Mouse (Mus musculus) G1E-ER4 (cell line): ENCODE data around the gene Gga3. TPM values are rescaled to one million over a fixed set of nuclear protein-coding genes. Genes with fewer than 3 reads are reported as not detected.

Source experiments
- GATA1 ChIP-seq: IDR thresholded peaks from one replicate; pipeline ENCODE4 v1.8.0; 2012; ENCODE audit warnings: low read length, inconsistent platforms
- polyA plus RNA-seq: library from polyadenylated mRNA; stranded (reverse); fragments of >175 nt; gene quantifications from 2 replicates; pipeline ENCODE4 v1.2.3, GENCODE M21; 2012

Gene Gga3
- polyA plus RNA-seq, 1 experiment, result 73.5 TPM

DNA sequence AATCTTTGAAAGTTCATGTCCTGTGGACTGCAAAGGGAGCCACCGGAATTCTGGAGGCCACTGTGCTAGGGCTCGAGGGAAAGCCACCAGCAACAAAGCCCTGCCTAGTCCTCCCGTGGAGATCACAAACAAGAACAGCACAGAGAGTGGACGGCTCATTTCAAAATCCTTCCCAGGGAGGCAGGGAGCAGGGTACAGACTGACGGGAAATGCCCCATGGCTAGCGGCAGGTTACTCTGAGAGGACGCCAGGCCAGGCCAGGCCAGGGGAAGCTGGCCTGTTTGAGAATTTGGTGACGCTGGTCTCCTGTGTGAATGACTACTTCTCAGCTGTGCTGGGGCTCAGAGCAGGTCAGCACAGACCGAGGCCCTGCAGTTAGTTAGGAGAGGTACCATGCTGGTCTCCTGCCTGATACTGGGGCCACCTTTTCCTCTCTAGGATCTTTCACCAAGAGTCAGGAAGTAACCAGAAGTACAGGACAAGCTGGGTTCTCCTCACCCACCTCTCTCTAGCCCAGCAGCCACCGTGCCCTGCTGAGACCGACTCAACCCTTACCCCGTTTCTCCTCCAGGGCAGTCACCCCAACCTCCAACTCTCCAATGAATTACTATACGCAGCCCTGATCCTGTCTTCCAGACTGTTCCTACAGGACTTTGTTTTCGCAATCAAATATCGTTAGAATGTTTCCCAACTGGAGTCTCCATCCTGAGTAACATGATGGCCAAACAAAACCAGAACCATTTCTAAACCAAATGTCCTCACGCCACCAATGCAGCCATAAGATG, 15.1 kb upstream of the Gga3 start:
- TF ChIP-seq GATA1, result no peak

DNA sequence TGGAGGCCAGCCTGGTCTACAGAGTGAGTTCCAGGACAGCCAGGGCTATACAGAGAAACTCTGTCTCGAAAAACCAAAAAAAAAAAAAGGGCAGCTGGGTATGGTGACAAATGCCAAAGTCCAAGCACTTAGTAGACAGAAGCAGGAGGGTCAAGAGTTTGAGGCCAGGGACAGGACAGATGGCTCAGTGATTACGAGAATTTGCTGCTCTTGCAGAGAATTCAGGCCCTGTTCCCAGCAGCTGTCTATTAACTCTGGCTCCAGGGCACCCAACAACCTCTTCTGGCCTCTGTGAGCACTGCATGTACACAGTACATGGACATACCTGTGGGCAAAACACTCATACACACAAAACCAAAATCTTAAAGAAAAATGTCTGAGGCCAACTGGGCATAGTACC, 14.2 kb upstream of the Gga3 start:
- no peak for TF ChIP-seq GATA1

DNA sequence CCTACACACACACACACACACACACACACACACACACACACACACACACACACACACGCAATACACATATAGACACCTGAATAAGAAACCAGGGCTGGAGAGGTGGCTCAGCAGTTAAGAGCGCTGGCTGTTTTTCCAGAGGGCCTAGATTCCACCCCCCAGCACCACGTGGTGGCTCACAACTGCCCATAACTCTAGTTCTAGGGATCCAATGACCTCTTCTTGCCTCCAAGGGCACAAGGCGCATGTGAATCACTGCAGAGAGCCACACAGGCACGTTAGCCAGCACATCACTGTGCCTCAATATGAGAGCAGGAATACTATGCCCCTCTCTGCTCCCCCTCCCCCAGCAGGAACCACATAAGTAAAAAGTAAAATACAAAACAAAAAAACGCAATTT, 13.0 kb upstream of the Gga3 start:
- TF ChIP-seq GATA1, result no peak

DNA sequence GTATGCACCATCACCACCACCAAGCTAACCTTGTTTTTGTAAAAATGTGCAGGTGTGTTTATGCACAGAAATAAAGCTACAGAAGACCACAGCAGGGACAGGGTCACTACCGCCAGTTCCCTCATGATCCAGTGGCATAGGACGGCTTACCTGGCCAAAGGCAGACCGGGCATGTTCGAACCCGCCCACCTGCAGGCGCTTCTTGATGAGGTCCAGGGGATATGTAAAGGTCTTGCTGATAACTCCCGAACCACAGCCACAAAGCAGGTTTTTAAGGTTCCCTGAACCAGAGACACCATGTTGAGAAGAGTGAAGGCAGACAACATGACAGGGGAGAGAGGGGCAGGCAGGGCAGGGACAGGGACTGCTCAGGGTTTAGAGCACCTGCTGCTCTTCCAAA, 12.5 kb upstream of the Gga3 start:
- TF ChIP-seq GATA1, result no peak

DNA sequence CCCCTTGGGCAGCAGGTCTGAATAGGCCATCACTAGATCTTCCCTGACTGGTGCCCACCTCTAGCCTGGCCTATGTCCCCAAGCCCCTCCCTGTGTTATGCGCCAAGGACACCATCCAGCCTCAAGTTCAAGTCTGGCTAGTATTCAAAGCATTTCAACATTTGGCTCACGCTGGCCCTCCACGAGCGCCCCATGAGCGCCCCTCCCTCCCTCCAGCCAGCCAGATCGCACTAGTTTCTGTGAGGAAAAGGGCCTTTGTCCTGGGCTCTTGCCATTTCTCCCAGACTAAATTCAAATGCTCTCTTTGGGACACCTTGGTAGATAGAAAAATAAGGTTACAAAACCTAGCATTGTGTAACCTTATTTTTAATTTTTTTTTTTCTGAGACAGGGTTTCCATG, 12.0 kb upstream of the Gga3 start:
- TF ChIP-seq GATA1, result no peak

DNA sequence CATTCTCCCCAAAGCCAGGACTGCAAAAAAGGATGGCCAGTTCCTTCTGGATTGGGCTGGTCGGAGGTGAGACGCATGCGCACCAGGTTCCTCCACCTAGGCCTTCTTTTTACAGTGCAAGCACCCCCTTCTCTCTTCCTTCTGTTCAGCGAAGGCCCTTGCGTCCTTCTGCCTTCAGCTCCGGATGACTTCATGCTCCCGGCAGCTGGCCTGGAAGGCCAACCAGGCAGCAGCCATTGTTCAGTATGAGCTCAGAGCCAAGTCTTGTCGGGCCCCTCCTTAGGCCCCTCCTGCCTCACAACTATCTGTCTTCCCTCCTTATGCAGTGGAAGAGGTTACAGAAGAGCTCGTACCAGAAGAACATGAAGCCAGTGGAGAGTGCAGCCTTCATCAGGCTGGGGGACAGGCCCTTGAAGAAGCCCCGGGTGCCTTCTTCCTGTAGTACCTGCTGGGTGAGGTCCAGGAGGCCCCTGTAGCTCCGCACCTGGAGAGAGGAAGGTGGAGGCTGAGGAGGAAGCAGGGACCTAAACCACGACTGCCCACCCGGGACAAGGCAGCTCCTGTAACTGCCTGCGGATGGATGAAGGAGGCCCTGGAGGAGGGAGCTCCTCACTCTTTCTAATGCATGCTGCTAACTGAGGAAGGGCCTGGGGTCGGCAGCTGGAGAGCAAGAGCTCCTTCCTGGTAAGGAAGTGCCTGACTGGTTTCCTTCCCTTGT, 11.4 kb upstream of the Gga3 start:
- TF ChIP-seq GATA1, result no peak

DNA sequence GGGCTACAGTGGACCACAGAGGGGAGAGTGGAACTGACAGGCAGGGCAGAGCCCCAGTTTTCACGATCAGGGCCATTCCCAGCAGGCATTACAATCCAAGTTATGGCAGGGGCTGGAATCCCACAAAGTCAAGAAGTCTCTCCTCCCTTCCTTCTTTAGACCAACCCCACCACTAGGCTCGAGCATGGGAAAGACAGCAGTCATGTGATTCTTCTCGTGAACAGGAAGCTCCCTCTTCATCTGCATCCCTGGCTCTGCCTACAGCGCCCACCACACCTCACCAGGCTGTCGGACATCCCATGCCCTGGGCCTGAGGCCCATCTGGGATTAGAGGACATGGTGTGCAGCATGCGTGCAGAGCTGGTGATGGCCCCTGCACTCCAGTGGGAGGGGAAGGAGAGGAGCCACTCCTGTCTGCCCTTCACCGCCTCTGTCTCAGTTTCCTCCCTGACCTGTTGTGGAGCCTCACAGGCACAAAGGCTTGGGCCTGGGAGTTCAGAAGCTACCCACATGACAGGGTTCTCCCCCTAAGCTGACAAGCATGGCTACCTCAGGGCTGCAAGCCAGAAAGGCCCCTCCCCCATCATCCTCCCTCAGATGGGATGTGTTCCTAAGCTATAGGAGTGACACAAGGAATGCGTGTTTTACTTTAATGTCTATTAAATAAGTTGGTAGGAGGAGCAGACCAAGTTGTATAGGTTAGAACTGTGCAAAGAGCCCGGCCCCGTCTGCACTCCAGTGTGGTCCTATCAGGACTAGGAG, 10.7 kb upstream of the Gga3 start:
- no peak for TF ChIP-seq GATA1

DNA sequence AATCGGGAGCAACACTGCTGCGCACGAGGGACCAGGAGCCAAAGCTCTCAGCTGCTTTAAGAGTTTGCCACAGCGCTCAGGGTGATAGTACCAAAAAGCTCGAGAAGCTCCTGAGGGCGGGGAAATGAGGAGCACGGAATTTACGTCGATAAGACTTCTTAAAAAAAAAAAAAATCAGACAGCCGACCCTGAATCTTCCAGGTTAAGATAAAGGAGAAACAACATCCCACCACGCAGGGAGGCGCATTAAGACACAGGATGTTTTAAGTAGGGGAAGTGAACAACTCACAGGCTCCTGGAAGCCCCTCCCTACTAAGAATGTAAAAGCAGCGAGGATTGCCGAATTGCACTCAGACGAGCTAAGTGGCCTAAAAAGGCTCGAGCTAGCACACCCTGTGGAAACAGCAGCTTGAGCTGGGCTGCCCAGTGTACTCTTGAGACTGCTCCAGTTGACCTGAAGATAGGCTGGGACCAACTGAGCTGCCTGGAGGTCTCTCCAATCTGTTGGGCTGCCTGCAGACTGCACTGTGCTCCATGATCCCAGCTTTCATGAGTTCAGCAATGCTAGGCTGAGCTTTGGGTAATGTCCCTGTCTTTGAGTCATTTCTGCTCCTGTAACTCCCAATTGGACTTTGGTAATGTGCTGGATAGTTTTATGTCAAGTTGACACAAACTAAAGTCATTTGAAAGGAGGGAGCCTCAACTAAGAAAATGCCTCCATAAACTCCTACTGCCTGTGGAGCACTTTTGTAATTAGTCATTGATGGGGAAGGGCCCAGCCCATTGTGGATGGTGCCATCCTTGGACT, 9.5 kb upstream of the Gga3 start:
- no peak for TF ChIP-seq GATA1

DNA sequence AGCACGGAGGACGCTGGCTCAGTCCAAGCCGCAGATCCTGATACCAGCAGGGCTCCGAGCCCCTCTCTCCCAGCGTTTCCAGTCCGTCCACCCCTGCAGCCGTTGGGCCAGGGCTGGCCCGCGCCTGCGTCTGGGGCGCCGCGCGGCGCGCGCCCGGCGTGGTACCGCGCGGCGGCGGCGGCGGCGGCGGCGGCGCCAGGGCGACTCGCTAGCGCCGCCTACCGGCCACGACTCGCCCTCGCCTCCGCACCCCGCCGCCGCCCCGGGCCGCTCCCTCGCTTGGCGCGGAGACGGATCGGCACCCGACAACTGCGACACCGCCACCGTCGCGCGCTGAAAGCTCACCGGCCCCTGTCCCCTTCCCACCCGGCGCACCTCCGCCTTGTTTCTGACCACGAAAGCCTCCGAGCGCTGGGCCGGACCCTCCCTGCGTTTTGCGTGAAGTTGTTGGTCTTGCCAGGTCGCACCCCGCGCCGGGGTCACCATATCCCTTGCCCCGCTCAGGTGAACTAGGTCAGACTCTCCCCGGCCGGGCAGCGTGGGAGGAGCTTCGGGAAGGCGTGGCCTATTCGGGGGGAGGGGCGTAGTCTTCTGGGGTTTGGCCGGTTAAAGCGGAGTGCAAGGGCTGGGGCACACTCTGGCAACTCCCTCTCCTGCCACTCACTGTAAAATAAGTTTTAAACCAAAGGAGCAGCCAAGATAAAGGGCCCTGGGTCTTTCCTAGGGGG, 8.7 kb upstream of the Gga3 start, which contains the start of gene Mif4gd:
Mif4gd (minus strand) TSS at position 560 of the 728 bp plus-strand sequence.
- no peak for TF ChIP-seq GATA1

DNA sequence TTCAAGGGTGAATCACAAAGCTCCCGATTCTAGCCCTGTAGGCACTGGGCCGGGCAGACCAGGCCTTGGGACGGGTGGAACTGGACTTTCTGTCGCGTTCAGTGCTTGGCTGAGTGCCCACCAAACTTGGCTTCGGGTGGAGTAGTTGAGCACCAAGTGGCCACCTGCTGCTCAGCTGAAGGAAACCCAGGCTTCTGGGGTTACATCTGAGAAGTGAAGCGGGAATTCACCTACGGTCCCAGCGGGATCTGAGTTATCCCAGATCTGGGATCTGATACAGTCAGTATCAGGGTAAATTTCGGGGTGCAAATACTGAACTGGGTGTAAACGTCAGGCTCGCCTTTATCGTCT, 8.2 kb upstream of the Gga3 start:
- no peak for TF ChIP-seq GATA1

DNA sequence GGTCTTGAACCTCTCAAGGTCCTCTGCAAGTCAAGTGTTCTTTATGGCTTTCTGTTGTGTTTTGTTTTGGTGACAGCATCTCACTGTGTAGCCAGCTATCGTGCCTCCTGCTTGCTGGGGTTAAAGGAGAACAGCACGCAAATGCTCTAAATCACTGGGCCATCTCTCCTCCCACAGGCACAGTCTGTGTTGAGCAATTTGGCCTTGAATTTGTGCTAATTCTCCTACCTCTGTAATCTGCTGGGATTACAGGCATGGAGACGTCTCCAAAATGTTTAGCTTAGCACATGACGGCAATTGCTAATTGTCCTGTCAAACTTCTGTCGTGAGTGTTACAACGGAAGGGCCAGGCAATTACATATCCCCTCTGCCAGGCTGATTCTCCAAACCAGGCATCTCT, 7.3 kb upstream of the Gga3 start:
- TF ChIP-seq GATA1, result no peak

DNA sequence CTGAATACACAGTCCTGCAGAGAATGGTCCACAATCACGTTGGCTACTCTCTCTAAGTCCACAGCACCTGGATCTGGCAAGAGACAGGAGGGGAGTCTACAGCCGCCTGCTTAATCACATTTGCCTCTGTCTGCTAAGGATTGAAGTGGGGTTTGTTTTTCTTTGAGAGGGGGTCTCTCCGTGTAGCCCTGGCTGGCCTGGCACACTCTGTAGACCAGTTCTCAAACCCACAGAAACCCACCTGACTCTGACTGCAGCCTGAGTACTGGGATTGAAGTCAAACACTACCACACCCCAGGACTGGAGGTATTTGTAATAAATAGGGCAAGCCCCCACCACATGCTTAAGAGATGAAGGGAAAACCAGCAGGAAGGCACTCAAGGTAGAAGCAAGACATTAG, 5.7 kb upstream of the Gga3 start:
- no peak for TF ChIP-seq GATA1

DNA sequence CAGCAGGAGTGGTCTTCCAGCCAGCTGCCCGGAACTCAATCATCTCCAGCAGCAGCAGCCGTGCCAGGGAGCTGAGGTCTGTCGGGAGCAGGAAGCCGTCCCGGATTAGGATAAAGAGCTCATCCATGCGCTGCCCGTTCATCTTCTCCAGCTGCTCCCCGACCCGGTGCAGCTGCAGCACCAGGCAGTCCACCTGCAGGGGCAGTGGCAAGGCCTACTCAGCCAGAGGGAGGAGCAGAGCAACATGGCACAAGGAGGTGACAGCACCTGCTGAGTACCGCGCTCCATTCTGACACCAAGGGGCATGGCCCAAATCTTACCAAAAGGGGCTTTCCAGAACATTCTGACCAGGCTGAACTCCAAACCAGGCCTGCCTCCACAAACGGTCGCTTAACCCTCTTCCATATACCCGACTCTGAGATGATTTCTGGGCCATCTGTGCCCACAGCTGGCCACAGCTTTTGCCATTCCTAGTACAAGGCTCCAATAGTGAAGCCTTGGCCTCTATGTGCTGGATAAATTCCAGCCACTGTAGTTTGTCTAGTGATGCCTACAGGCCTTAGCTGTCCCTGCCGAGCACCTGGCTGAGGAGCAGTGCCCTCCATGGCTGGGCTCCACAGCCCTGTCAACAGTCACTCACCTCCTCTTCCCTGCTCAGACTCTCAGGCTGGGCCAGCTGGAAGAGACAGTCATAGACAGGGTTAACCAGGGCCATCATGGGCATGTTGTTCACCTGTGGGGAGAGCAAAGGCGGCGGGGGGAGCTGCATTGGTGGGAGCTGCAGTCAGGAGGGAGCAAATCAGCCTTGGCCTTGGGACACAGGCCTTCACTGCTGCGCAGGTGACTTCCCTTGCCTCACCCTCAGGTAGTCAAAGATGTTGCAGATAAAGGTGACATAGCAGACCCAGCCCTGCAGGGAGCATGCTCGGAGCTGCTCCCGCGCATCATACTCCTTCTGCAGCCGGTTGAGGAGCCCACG, 4.9 kb upstream of the Gga3 start:
- no peak for TF ChIP-seq GATA1

DNA sequence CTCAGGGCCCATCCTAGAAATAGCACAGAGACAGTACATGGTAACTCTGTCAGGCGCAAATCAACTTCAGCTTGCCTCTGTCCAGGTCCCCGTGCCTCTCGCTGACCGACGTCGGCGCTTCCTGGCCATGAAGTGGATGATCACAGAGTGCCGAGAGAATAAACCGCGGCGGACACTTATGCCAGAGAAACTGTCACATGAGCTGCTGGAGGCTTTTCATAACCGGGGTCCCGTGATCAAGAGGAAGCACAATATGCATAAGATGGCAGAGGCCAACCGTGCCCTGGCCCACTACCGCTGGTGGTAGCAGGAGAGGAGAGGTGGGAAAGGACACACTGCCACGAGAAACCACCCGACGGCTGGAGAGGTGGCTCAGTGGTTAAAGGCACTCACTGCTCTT, 2.9 kb upstream of the Gga3 start:
- TF ChIP-seq GATA1, result no peak
